12 mouse cellular contexts compared by ENCODE assay signal in the genomic region with DNA sequence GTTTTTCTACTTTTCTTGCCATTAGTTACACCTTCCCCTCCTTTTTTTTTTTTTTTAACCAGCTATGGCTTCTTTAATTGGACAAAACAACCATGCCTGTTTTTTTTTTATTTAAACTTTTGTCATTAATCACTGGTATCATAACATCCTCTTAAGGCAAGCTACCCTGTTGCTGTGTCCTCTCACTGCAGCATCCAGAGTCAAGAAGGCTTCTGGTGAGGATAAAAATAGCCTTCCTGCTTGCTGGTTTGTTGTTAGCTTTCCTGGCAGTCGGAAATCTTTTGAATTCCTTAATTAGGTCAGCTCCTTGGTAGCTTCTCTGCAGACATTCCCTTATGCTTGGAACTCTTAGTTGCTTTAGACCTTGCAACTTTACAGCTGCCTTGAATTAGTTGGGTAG. TPM values are rescaled to one million over a fixed set of nuclear protein-coding genes. Genes with fewer than 3 reads are reported as not detected.
DNase-seq lines count a peak whose midpoint lies in the region; ATAC-seq lines count a peak whose summit lies in the region.
"Had no signal": no experiment of that assay in that cellular context is flagged by ENCODE, and none has a peak within 500 bp of the region (broad histone marks: within the 10 kb centered on the region; RNA-seq: fewer than 3 reads in every experiment).

No protein-coding gene starts in this region.

- no peaks in the 10 kb centered on the region for H3K36me3 ChIP-seq in embryonic facial prominence, embryonic 15.5 days
- H3K36me3 ChIP-seq: embryonic facial prominence, embryonic 12.5 days; lung, embryonic 15.5 days had no signal

- no peaks in the 10 kb centered on the region for H3K9me3 ChIP-seq in embryonic facial prominence, embryonic 15.5 days (replicated peaks)
- H3K9me3 ChIP-seq: embryonic facial prominence, embryonic 12.5 days; lung, embryonic 15.5 days had no signal

- H3K27me3 ChIP-seq in embryonic facial prominence, embryonic 15.5 days, result no peaks in the 10 kb centered on the region
- H3K27me3 ChIP-seq: embryonic facial prominence, embryonic 12.5 days; lung, embryonic 15.5 days had no signal

- H3K4me2 ChIP-seq in embryonic facial prominence, embryonic 15.5 days (replicated peaks), result no peak overlapping the region
- H3K4me2 ChIP-seq: embryonic facial prominence, embryonic 12.5 days; lung, embryonic 15.5 days had no signal

- no peak overlapping the region for H3K4me3 ChIP-seq in embryonic facial prominence, embryonic 15.5 days (replicated peaks)
- H3K4me3 ChIP-seq: embryonic facial prominence, embryonic 12.5 days; lung, embryonic 15.5 days had no signal

- no peak for ATAC-seq in embryonic facial prominence, embryonic 15.5 days (ENCODE audit: insufficient number of reproducible peaks, low FRiP score, low TSS enrichment, low read depth)

- 5% methylated on average over 1 of the region's 1 CpGs for WGBS in embryonic facial prominence, embryonic 15.5 days

- peak overlapping the region; percentile 44; the same call in 1 of the 2 replicates for H3K27ac ChIP-seq in embryonic facial prominence, embryonic 15.5 days (replicated peaks)
- H3K27ac ChIP-seq: embryonic facial prominence, embryonic 12.5 days; lung, embryonic 15.5 days had no signal

- no peaks in the 10 kb centered on the region; the same call in 1 of the 2 replicates for H3K4me1 ChIP-seq in embryonic facial prominence, embryonic 15.5 days

- DNase-seq in kidney, adult 11 months, result peak; percentile 37
- no peak for DNase-seq in kidney, adult 18-20 months
- DNase-seq in Muller cell, postnatal 12 days (ENCODE audit: inconsistent ontology term), result peak; percentile 34
- peak; percentile 44 for DNase-seq in kidney, postnatal 14 days
- no peak for DNase-seq in c-Kit-positive CD71-positive TER-119-positive erythroid progenitor cells, embryonic 14.5 days (ENCODE audit: low spot score)
- DNase-seq in adipocyte (ENCODE audit: low spot score), result no peak
- DNase-seq: gastrocnemius, postnatal 36 days; right cerebral cortex, postnatal 4 days; thymus, postnatal 25 days had no signal

- no peak overlapping the region for H3K9ac ChIP-seq in embryonic facial prominence, embryonic 15.5 days
- H3K9ac ChIP-seq: embryonic facial prominence, embryonic 12.5 days; lung, embryonic 15.5 days had no signal

RNA-seq across cellular contexts. Expression of gene Cpeb4, which starts 28.7 kb away (rescaled TPM):
- 3.4 and 3.8 TPM in 2 replicates for polyA plus RNA-seq in embryonic facial prominence, embryonic 15.5 days (2015; fragmentation: Nextera tagmentation; extraction: Ambion mirVana)

Comparison
In these comparisons a context has a peak if more than half of its experiments do, and no peak if none do; other contexts are left out.
1. DNase-seq: peak in kidney, adult 11 months (single experiment), Muller cell, postnatal 12 days (single experiment) and kidney, postnatal 14 days (single experiment); none in kidney, adult 18-20 months (single experiment), c-Kit-positive CD71-positive TER-119-positive erythroid progenitor cells, embryonic 14.5 days (single experiment) and adipocyte (single experiment).